Mouse (Mus musculus): ENCODE measurements around the gene Frmpd3. TPM values are rescaled to one million over a fixed set of nuclear protein-coding genes. Genes with fewer than 3 reads are reported as not detected.

The Frmpd3 gene
- total and polyA plus RNA-seq, 2 experiments from 2014 or later, result 0.08 TPM; not detected in 1

DNA sequence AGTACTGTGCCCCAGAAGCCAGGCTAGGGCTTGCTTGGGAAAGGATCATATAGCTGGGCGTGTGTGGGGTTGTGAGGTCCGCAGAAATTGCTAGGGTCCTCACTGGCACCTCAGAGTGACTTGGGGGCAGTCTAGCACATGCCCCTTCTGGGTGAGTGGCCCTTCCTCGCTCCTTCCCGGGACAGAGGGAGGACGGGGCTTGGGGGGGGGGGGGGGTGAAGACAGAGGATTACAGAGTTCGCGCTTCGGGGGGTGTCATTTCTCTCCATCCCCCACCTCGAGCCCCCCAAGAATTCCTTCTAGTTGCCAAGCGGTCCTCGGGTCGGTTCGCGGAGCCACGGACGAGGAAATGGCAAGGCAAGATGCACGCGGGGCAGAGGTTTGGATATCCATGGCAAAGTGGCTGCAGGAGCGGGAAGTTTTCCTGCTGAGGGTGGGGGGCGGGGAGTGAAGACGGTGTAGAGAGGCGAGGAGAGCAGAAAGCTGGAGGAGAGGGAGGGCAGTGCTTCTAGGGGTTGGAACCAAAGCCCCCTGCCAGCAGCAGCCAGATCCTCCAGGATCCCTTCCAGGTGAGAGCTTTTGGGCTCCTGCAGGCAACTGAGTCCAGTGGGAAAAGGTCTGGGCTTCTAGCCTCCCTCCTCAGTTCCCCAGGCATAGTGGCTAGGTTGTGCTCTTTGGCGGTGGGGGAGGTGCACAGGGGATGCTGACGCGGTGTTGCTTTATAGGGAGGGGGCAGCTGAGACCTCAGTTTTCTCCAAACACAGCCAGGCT is 515 bp downstream of the Frmpd3 start:
- Histone ChIP-seq H3K27me3 (ENCODE audit: control insufficient read depth, insufficient read depth, low read length) (peaks cover 26% of the 10 kb centered on the region), H3K4me3 (ENCODE audit: low read depth, low read length) (peak overlapping the region; percentile 34), H3K27ac (ENCODE audit: low read depth) (no peak overlapping the region), H3K9ac (replicated peaks; ENCODE audit: low read depth, low read length) (no peak overlapping the region), H3K4me2 (ENCODE audit: low read depth, low read length) (peak overlapping the region; percentile 61), H3K4me1 (ENCODE audit: control insufficient read depth, insufficient read depth) (no peaks in the 10 kb centered on the region), H3K9me3 (replicated peaks; ENCODE audit: control insufficient read depth, low read length) (no peaks in the 10 kb centered on the region), H3K36me3 (replicated peaks; ENCODE audit: control insufficient read depth, insufficient read depth, low read length) (no peaks in the 10 kb centered on the region)
- 15% methylated on average over 22 of the region's 25 CpGs for WGBS
- ATAC-seq (ENCODE audit: insufficient read depth, low read depth) (no peak), DNase-seq (ENCODE audit: low spot score) (no peak)
- TF ChIP-seq EP300 (IDR thresholded peaks at IDR 0.05; ENCODE audit: low read depth), result no peak
- TF ChIP-seq CTCF (IDR thresholded peaks at IDR 0.05; ENCODE audit: low read depth), result no peak

- Histone ChIP-seq H3K36me3 (replicated peaks; ENCODE audit: control insufficient read depth, insufficient read depth, low read length) (no peaks in the 10 kb centered on the region), H3K9ac (replicated peaks; ENCODE audit: low read depth, low read length) (no peak overlapping the region), H3K27ac (ENCODE audit: low read depth) (no peak overlapping the region), H3K9me3 (replicated peaks; ENCODE audit: control insufficient read depth, low read length) (no peaks in the 10 kb centered on the region), H3K4me3 (ENCODE audit: low read depth, low read length) (no peak overlapping the region), H3K27me3 (ENCODE audit: control insufficient read depth, insufficient read depth, low read length) (no peaks in the 10 kb centered on the region), H3K4me2 (ENCODE audit: low read depth, low read length) (no peak overlapping the region), H3K4me1 (ENCODE audit: control insufficient read depth, insufficient read depth) (no peaks in the 10 kb centered on the region)
- DNase-seq (ENCODE audit: low spot score), result no peak
- no peak for ATAC-seq (ENCODE audit: insufficient read depth, low read depth)
- WGBS, result 35% methylated on average over 4 of the region's 4 CpGs
- no peak for TF ChIP-seq EP300 (IDR thresholded peaks at IDR 0.05; ENCODE audit: low read depth)
- TF ChIP-seq CTCF (IDR thresholded peaks at IDR 0.05; ENCODE audit: low read depth), result no peak
Measured at GRCm38 (mm10) chrX:140375628-140376027, 33.6 kb downstream of the Frmpd3 start.

DNA sequence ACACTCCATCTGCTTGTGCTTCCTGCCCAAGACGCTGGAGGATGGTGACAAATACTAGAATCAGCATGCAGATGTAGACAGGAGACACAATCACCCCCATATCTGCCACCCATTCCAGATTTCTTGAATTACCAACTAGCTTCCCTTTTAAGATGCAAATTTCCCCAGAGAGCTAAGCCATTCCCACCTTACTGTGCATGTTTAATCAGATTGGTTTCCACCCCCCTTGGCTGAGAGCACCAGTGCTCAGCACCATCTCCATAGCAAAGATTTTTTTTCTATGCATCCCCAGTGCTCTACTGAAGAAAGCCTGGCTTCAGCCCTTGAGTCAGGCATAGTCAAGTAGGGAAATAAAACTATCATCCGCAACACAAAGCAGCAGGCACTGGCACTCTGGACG is 57.9 kb downstream of the Frmpd3 start:
- no peak overlapping the region for H3K9ac ChIP-seq (replicated peaks; ENCODE audit: low read depth, low read length)
- no peaks in the 10 kb centered on the region for H3K9me3 ChIP-seq (replicated peaks; ENCODE audit: control insufficient read depth, low read length)
- no peak overlapping the region for H3K4me3 ChIP-seq (ENCODE audit: low read depth, low read length)
- WGBS, result 40% methylated on average over 3 of the region's 3 CpGs
- H3K36me3 ChIP-seq (replicated peaks; ENCODE audit: control insufficient read depth, insufficient read depth, low read length), result no peaks in the 10 kb centered on the region
- no peak for DNase-seq (ENCODE audit: low spot score)
- H3K4me1 ChIP-seq (ENCODE audit: control insufficient read depth, insufficient read depth), result no peaks in the 10 kb centered on the region
- no peak overlapping the region for H3K4me2 ChIP-seq (ENCODE audit: low read depth, low read length)
- H3K27me3 ChIP-seq (ENCODE audit: control insufficient read depth, insufficient read depth, low read length), result no peaks in the 10 kb centered on the region
- no peak overlapping the region for H3K27ac ChIP-seq (ENCODE audit: low read depth)
- no peak for ATAC-seq (ENCODE audit: insufficient read depth, low read depth)
- TF ChIP-seq EP300 (IDR thresholded peaks at IDR 0.05; ENCODE audit: low read depth), result no peak
- TF ChIP-seq CTCF (IDR thresholded peaks at IDR 0.05; ENCODE audit: low read depth), result no peak

DNA sequence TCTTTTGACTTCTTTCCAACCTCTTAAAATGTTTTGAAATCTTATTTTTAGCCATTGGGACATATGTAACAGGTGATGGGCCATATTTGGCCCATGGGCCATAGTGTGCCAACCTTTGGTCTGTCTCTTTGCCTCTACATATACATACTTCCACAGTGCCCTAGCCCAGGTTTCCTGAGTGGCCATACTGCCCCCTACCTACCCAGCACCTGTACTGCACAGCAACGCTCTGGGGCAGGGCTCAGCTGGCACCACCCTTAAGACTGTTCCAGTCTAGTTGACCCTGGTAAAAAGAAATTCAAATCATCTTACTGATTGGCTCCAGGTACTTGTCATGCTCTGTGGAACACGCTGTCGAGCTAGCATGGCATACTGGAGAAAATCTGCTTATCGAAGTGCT is 60.8 kb downstream of the Frmpd3 start:
- Histone ChIP-seq H3K9ac (replicated peaks; ENCODE audit: low read depth, low read length) (no peak overlapping the region), H3K4me3 (ENCODE audit: low read depth, low read length) (no peak overlapping the region), H3K4me1 (ENCODE audit: control insufficient read depth, insufficient read depth) (no peaks in the 10 kb centered on the region), H3K4me2 (ENCODE audit: low read depth, low read length) (no peak overlapping the region), H3K27me3 (ENCODE audit: control insufficient read depth, insufficient read depth, low read length) (no peaks in the 10 kb centered on the region), H3K9me3 (replicated peaks; ENCODE audit: control insufficient read depth, low read length) (no peaks in the 10 kb centered on the region), H3K36me3 (replicated peaks; ENCODE audit: control insufficient read depth, insufficient read depth, low read length) (no peaks in the 10 kb centered on the region), H3K27ac (ENCODE audit: low read depth) (no peak overlapping the region)
- TF ChIP-seq CTCF (IDR thresholded peaks at IDR 0.05; ENCODE audit: low read depth) (peak; percentile 28), EP300 (IDR thresholded peaks at IDR 0.05; ENCODE audit: low read depth) (no peak)
- no peak for DNase-seq (ENCODE audit: low spot score)
- WGBS, result 46% methylated on average over 4 of the region's 4 CpGs
- no peak for ATAC-seq (ENCODE audit: insufficient read depth, low read depth)

DNA sequence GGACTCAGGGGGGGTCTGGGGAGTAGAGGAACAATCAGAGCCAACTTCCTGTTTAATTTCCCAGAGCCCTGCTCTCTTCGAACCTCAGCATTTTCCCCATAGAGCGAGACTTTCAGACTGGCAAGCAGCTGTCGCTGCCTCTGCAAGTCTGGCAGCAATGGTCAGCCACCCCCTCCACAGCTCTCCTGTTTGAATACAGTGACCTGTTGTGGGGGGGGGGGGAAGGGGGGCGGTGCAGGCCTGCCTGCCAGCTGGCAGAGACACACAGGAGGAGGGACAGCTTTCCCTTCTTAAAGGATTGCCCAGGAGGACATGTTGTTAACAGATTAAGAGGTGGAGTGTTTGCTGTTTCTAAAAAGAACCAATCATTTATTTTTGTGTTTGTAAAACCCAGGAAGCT is 64.0 kb downstream of the Frmpd3 start:
- ATAC-seq (ENCODE audit: insufficient read depth, low read depth), result no peak

DNA sequence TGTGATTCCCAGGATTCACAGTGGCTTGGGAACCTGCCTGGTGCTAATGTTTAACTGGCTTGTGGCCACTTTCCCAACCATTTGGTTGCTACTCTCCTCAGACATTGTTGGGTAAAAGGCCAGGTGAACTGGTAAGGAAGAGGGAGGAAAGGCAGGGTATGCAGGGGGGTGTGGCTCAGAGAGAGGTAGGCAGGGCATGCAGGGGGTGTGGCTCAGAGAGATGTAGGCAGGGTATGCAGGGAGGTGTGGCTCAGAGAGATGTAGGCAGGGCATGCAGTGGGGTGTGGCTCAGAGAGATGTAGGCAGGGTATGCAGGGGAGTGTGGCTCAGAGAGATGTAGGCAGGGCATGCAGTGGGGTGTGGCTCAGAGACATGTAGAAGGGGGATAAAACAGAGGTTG is 64.4 kb downstream of the Frmpd3 start:
- no peak overlapping the region for H3K4me2 ChIP-seq (ENCODE audit: low read depth, low read length)
- H3K9me3 ChIP-seq (replicated peaks; ENCODE audit: control insufficient read depth, low read length), result no peaks in the 10 kb centered on the region
- no peaks in the 10 kb centered on the region for H3K27me3 ChIP-seq (ENCODE audit: control insufficient read depth, insufficient read depth, low read length)
- H3K4me1 ChIP-seq (ENCODE audit: control insufficient read depth, insufficient read depth), result no peaks in the 10 kb centered on the region
- no peak for TF ChIP-seq CTCF (IDR thresholded peaks at IDR 0.05; ENCODE audit: low read depth)
- TF ChIP-seq EP300 (IDR thresholded peaks at IDR 0.05; ENCODE audit: low read depth), result no peak
- no peak overlapping the region for H3K4me3 ChIP-seq (ENCODE audit: low read depth, low read length)
- no peak overlapping the region for H3K9ac ChIP-seq (replicated peaks; ENCODE audit: low read depth, low read length)
- no peak for DNase-seq (ENCODE audit: low spot score)
- no peak for ATAC-seq (ENCODE audit: insufficient read depth, low read depth)
- no peaks in the 10 kb centered on the region for H3K36me3 ChIP-seq (replicated peaks; ENCODE audit: control insufficient read depth, insufficient read depth, low read length)
- H3K27ac ChIP-seq (ENCODE audit: low read depth), result no peak overlapping the region

More for the DNA sequence above, 64.0 kb downstream of the Frmpd3 start:
- H3K4me2 ChIP-seq (ENCODE audit: low read depth, low read length), result no peak overlapping the region
- TF ChIP-seq CTCF (IDR thresholded peaks at IDR 0.05; ENCODE audit: low read depth) (no peak), EP300 (IDR thresholded peaks at IDR 0.05; ENCODE audit: low read depth) (no peak)
- no peaks in the 10 kb centered on the region for H3K36me3 ChIP-seq (replicated peaks; ENCODE audit: control insufficient read depth, insufficient read depth, low read length)
- no peaks in the 10 kb centered on the region for H3K27me3 ChIP-seq (ENCODE audit: control insufficient read depth, insufficient read depth, low read length)
- no peak overlapping the region for H3K4me3 ChIP-seq (ENCODE audit: low read depth, low read length)
- no peak overlapping the region for H3K27ac ChIP-seq (ENCODE audit: low read depth)
- 49% methylated on average over 3 of the region's 4 CpGs for WGBS
- H3K9ac ChIP-seq (replicated peaks; ENCODE audit: low read depth, low read length), result no peak overlapping the region
- DNase-seq (ENCODE audit: low spot score), result no peak
- H3K9me3 ChIP-seq (replicated peaks; ENCODE audit: control insufficient read depth, low read length), result no peaks in the 10 kb centered on the region
- no peaks in the 10 kb centered on the region for H3K4me1 ChIP-seq (ENCODE audit: control insufficient read depth, insufficient read depth)

All from heart, postnatal 0 days (tissue).